Mouse (Mus musculus): Measurements from ENCODE around the gene Lin28a.

GRCm38 (mm10) chr4:133958884-133959283 lies 59.8 kb downstream of the Lin28a start:
- no peak for TF ChIP-seq POLR2A (IDR thresholded peaks at IDR 0.05; ENCODE audit: borderline replicate concordance, control insufficient read depth, low read depth, low read length)
- no peak for TF ChIP-seq CTCF (IDR thresholded peaks at IDR 0.05; ENCODE audit: control insufficient read depth, insufficient read depth, low read length)

Data from bone marrow, adult 2 months (tissue).